ENCODE assay signal across 22 mouse cellular contexts in the genomic region with DNA sequence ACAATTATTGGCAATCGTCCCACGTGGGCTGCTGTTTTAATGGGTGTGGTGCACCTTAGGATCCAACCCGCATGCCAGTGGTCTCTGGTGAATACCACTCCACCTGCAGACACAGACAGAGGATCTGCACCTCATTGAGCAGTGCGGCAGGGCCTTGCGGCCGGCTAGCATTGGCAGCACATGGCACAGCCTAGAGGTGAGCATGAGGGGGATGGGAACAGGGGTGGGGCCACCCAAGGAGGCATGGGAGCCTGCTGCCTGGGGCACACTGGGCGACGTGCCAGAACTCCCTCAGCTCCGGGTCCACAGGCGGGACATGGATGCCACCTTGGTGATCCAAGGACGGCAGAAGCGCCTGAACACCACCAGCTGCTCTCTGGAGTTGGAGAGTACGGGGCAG. TPM values are rescaled to one million over a fixed set of nuclear protein-coding genes. Genes with fewer than 3 reads are reported as not detected.
A peak's percentile ranks its signal among the peaks of the same experiment; 100 is the strongest.
DNase-seq lines count a peak whose midpoint lies in the region; ATAC-seq and TF ChIP-seq lines count a peak whose summit lies in the region.
"Had no signal": no experiment of that assay in that cellular context is flagged by ENCODE, and none has a peak within 500 bp of the region (broad histone marks: within the 10 kb centered on the region; RNA-seq: fewer than 3 reads in every experiment).

No protein-coding gene starts in this region.

- ATAC-seq in lung, embryonic 15.5 days (ENCODE audit: borderline replicate concordance, extremely low read depth, low FRiP score, low TSS enrichment) = peak; percentile 31; the same call in 1 of the 2 replicates
- 0 out of 2 replicates have a peak, but pooled peaks have one; percentile 46 for ATAC-seq in erythroblast, adult 5-6 weeks (replicated peaks; ENCODE audit: low FRiP score, poor library complexity, severe bottlenecking)
- peak; percentile 45 for ATAC-seq in megakaryocyte-erythroid progenitor cell, adult 5-6 weeks (replicated peaks; ENCODE audit: low FRiP score, low TSS enrichment, poor library complexity, severe bottlenecking)
- ATAC-seq in forebrain, postnatal 0 days = no peak
- ATAC-seq: forebrain, embryonic 13.5 days; intestine, postnatal 0 days; midbrain, embryonic 16.5 days had no signal

- peak; percentile 82 for DNase-seq in heart, adult 11 months
- DNase-seq in heart, adult 9 months (ENCODE audit: low spot score in 2 of 2) = no peak
- DNase-seq in lung, adult 2 months = no peak
- DNase-seq in natural killer cell, adult 2 months (ENCODE audit: low spot score in 2 of 2) = no peak
- no peak for DNase-seq in forebrain, postnatal 0 days
- DNase-seq: adrenal gland, postnatal 25 days; cerebellum, adult 2 months; kidney, postnatal 10 days; left cerebral cortex, postnatal 4 days; lung, embryonic 14.5 days; thymus, postnatal 25 days had no signal

- no peak overlapping the region for H3K4me2 ChIP-seq in lung, embryonic 15.5 days
- no peak overlapping the region for H3K4me2 ChIP-seq in forebrain, postnatal 0 days (ENCODE audit: low read depth)
- H3K4me2 ChIP-seq: forebrain, embryonic 13.5 days; heart, embryonic 15.5 days; hindbrain, embryonic 13.5 days; lung, embryonic 14.5 days; stomach, embryonic 15.5 days had no signal

- no peaks in the 10 kb centered on the region for H3K27me3 ChIP-seq in lung, embryonic 15.5 days
- no peaks in the 10 kb centered on the region for H3K27me3 ChIP-seq in forebrain, postnatal 0 days (ENCODE audit: insufficient read depth, low read length)
- H3K27me3 ChIP-seq: forebrain, embryonic 13.5 days; heart, embryonic 15.5 days; hindbrain, embryonic 13.5 days; stomach, embryonic 15.5 days had no signal

- no peaks in the 10 kb centered on the region for H3K36me3 ChIP-seq in lung, embryonic 15.5 days
- H3K36me3 ChIP-seq in forebrain, postnatal 0 days (ENCODE audit: insufficient read depth) = peaks cover 8% of the 10 kb centered on the region; the same call in 1 of the 2 replicates
- H3K36me3 ChIP-seq: heart, embryonic 15.5 days; stomach, embryonic 15.5 days had no signal

- WGBS in lung, embryonic 15.5 days = 84% methylated on average over 13 of the region's 13 CpGs
- 83% methylated on average over 13 of the region's 13 CpGs for WGBS in lung, adult 2 months
- 89% methylated on average over 13 of the region's 13 CpGs for WGBS in forebrain, postnatal 0 days

- TF ChIP-seq POLR2A in lung, adult 2 months (IDR thresholded peaks at IDR 0.05; ENCODE audit: borderline replicate concordance, extremely low read depth, low read depth, low read length) = no peak

- H3K27ac ChIP-seq in lung, embryonic 15.5 days = no peak overlapping the region
- H3K27ac ChIP-seq in forebrain, postnatal 0 days (ENCODE audit: low read depth, low read length) = no peak overlapping the region
- H3K27ac ChIP-seq: forebrain, embryonic 13.5 days; heart, embryonic 15.5 days; hindbrain, embryonic 13.5 days; layer of hippocampus, adult 2 months; macrophage; stomach, embryonic 15.5 days had no signal

- no peaks in the 10 kb centered on the region for H3K4me1 ChIP-seq in lung, embryonic 15.5 days
- no peaks in the 10 kb centered on the region for H3K4me1 ChIP-seq in lung, adult 2 months (ENCODE audit: control insufficient read depth, insufficient read depth, low read length)
- no peaks in the 10 kb centered on the region for H3K4me1 ChIP-seq in forebrain, postnatal 0 days (ENCODE audit: insufficient read depth)
- H3K4me1 ChIP-seq: forebrain, embryonic 13.5 days; hindbrain, embryonic 13.5 days; stomach, embryonic 15.5 days had no signal

- H3K4me3 ChIP-seq in lung, embryonic 15.5 days = no peak overlapping the region
- no peak overlapping the region for H3K4me3 ChIP-seq in lung, adult 2 months (replicated peaks; ENCODE audit: extremely low read depth, low read depth, low read length)
- H3K4me3 ChIP-seq in forebrain, postnatal 0 days (ENCODE audit: low read depth, low read length) = no peak overlapping the region
- H3K4me3 ChIP-seq: forebrain, embryonic 13.5 days; heart, embryonic 15.5 days; hindbrain, embryonic 13.5 days; layer of hippocampus, adult 2 months; stomach, embryonic 15.5 days had no signal

- H3K9ac ChIP-seq in lung, embryonic 15.5 days = no peak overlapping the region
- no peak overlapping the region for H3K9ac ChIP-seq in forebrain, postnatal 0 days
- H3K9ac ChIP-seq: forebrain, embryonic 13.5 days; heart, embryonic 15.5 days; hindbrain, embryonic 13.5 days; lung, embryonic 14.5 days; stomach, embryonic 15.5 days had no signal

- TF ChIP-seq CTCF in lung, adult 2 months (IDR thresholded peaks at IDR 0.05; ENCODE audit: insufficient read depth, low read length) = no peak
- TF ChIP-seq CTCF in forebrain, postnatal 0 days (IDR thresholded peaks at IDR 0.05; ENCODE audit: low read depth) = no peak

- no peaks in the 10 kb centered on the region for H3K9me3 ChIP-seq in lung, embryonic 15.5 days
- H3K9me3 ChIP-seq in forebrain, postnatal 0 days (ENCODE audit: low read length) = no peaks in the 10 kb centered on the region
- H3K9me3 ChIP-seq: forebrain, embryonic 13.5 days; heart, embryonic 15.5 days; hindbrain, embryonic 13.5 days; stomach, embryonic 15.5 days had no signal

RNA-seq across cellular contexts. Expression of a gene that starts 23.8 kb away (rescaled TPM):
- polyA plus RNA-seq in lung, embryonic 15.5 days (2015; fragmentation: Nextera tagmentation; extraction: Ambion mirVana) = 0.65 and 0.67 TPM in 2 replicates
- polyA plus RNA-seq in lung, adult 2 months (2012; rRNA removed) = 0.16 and 0.24 TPM in 2 replicates
- total RNA-seq in erythroblast, adult 5-6 weeks (2015; ENCODE audit: low replicate concordance) = 0.19 and 0.21 TPM in 2 replicates
- total RNA-seq in erythroblast, adult 5-6 weeks (2017; ENCODE audit: low replicate concordance) = 0.14 and 0.26 TPM in 2 replicates
- total RNA-seq in megakaryocyte-erythroid progenitor cell, adult 5-6 weeks (2014; fragmentation: Nextera tagmentation) = 1.7 TPM in 2 replicates
- total RNA-seq in megakaryocyte-erythroid progenitor cell, adult 5-6 weeks (2017) = 1.5 and 1.8 TPM in 2 replicates
- 2.0 and 2.3 TPM in 2 replicates for total RNA-seq in forebrain, postnatal 0 days (2014; rRNA removed)
- 0.47 and 0.61 TPM in 2 replicates for polyA plus RNA-seq in forebrain, postnatal 0 days (2015; fragmentation: Nextera tagmentation; extraction: Ambion mirVana)

RNA-seq across cellular contexts. Expression of a gene that starts 46.2 kb away (rescaled TPM):
- polyA plus RNA-seq in lung, embryonic 15.5 days (2015; fragmentation: Nextera tagmentation; extraction: Ambion mirVana) = 0.73 and 0.79 TPM in 2 replicates
- polyA plus RNA-seq in lung, adult 2 months (2012; rRNA removed) = 2.4 and 4.0 TPM in 2 replicates
- 0.19 TPM in 1 of 2 replicates, not detected in the other for total RNA-seq in erythroblast, adult 5-6 weeks (2015; ENCODE audit: low replicate concordance)
- 1.2 TPM in 1 of 2 replicates, not detected in the other for total RNA-seq in erythroblast, adult 5-6 weeks (2017; ENCODE audit: low replicate concordance)
- total RNA-seq in megakaryocyte-erythroid progenitor cell, adult 5-6 weeks (2014; fragmentation: Nextera tagmentation) = not detected in 2 replicates
- 3.8 TPM in 1 of 2 replicates, not detected in the other for total RNA-seq in megakaryocyte-erythroid progenitor cell, adult 5-6 weeks (2017)
- 22.3 and 23.8 TPM in 2 replicates for total RNA-seq in forebrain, postnatal 0 days (2014; rRNA removed)
- 5.5 and 10.1 TPM in 2 replicates for polyA plus RNA-seq in forebrain, postnatal 0 days (2015; fragmentation: Nextera tagmentation; extraction: Ambion mirVana)
